Mouse (Mus musculus) heart, embryonic 16.5 days (tissue): ENCODE measurements around the gene Rflna. TPM values are rescaled to one million over a fixed set of nuclear protein-coding genes. Genes with fewer than 3 reads are reported as not detected.

Experiments used
- ATAC-seq: fragments of 200-750 bp; cut with Nextera tagmentation; replicated peaks from 2 replicates; pipeline ENCODE4 v1.8.0; 2017; ENCODE audit warnings: moderate number of reproducible peaks; ENCODE audit not compliant: insufficient read depth, low FRiP score; ENCODE audit errors: extremely low read depth
- H3K27ac ChIP-seq: fragments of 300-500 bp; sonication (generic); 2 replicates; pipeline ENCODE4 v1.5.1; 2014; ENCODE audit warnings: mild to moderate bottlenecking, low read length, control low read depth, moderate library complexity
- H3K27me3 ChIP-seq: fragments of 300-500 bp; sonication (generic); 2 replicates; pipeline ENCODE4 v1.6.1; 2014; ENCODE audit warnings: low read length, mixed read lengths; ENCODE audit not compliant: control insufficient read depth, insufficient read depth
- H3K36me3 ChIP-seq: fragments of 300-500 bp; sonication (generic); 2 replicates; pipeline ENCODE4 v1.6.1; 2014; ENCODE audit not compliant: control insufficient read depth, insufficient read depth
- H3K4me1 ChIP-seq: fragments of 300-500 bp; sonication (generic); 2 replicates; pipeline ENCODE4 v1.6.1; 2014; ENCODE audit warnings: low read length, mixed read lengths; ENCODE audit not compliant: control insufficient read depth, insufficient read depth
- H3K4me2 ChIP-seq: fragments of 300-500 bp; sonication (generic); 2 replicates; pipeline ENCODE4 v1.6.1; 2014; ENCODE audit warnings: low read depth, mild to moderate bottlenecking, control low read depth, low read length
- H3K4me3 ChIP-seq: fragments of 300-500 bp; sonication (generic); 2 replicates; pipeline ENCODE4 v1.5.1; 2014; ENCODE audit warnings: mild to moderate bottlenecking, control low read depth, low read length
- H3K9ac ChIP-seq: fragments of 300-500 bp; sonication (generic); 2 replicates; pipeline ENCODE4 v1.6.1; 2014; ENCODE audit warnings: low read length, control low read depth
- H3K9me3 ChIP-seq: fragments of 300-500 bp; sonication (generic); replicated peaks from 2 replicates; pipeline ENCODE4 v1.6.1; 2016; ENCODE audit warnings: low read length; ENCODE audit not compliant: control insufficient read depth
- WGBS: fragments of 180-500 bp; shearing (Covaris S2); extraction: QIAGEN DNeasy Blood & Tissue Kit; methylation state at CpG from one replicate; pipeline ENCODE4 v1.1.7; 2014; 5-methylcytosine and 5-hydroxymethylcytosine counted together
- polyA plus RNA-seq: library from polyadenylated mRNA; unstranded; fragments of >200 nt; fragmentation: Nextera tagmentation; extraction: Ambion mirVana; gene quantifications from 2 replicates; pipeline ENCODE4 v1.2.1, GENCODE M21; 2015

Rflna gene
- 1.0 and 1.3 TPM in 2 replicates for polyA plus RNA-seq

DNA sequence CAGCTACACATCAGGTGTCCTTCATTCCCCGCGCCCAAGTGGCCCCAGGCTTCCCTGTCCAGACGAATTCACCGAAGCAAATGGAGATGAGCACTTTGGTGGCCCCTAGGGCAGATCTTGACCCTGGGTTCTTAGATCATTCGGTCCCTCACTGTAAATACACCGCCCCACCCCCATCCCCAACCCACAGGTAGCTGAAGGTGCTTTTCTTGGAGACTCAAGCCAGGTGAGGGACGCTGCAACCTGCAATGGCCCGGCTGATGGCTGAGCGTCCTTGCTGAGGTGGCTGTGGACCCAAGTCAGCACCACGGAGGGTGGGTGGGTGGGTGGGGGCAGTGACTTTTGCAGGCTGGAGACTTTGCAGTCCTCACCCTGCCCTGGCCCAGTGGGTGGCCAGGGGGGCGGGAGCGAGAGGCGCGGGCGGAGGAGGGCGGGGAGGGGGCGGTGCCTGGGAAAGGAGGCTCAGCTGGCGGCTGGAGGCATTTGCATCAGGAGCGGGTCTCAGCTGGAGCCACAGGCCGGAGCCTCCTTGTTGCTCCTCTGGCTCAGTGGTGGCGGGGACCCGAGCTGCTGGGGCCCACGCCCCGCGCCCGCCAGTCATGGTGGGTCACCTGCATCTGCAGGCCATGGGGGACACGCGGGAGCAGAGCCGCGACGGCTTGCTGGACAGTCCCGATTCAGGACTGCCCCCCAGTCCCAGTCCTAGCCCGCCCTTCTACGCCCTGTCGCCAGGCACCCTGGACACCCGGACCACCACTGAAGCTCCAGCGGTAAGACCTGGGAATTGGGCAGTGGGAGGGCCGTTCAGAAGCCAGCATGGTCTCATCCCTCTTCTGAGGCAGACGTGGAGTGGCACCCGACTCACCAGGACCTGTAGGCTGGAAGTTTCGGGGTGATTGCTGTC is at the start of gene Rflna:
Gene Rflna, plus strand, starts transcription at position 253 of the 904 bp plus-strand sequence.
- WGBS = 2% methylated on average over 39 of the region's 41 CpGs
- Histone ChIP-seq H3K4me2 (peak within 1 kb of the TSS; percentile 63), H3K27ac (no peak within 1 kb of the TSS), H3K9ac (peak within 1 kb of the TSS; percentile 35), H3K9me3 (no peaks in the 10 kb centered on the region), H3K4me1 (peaks cover 23% of the 10 kb centered on the region), H3K4me3 (peak within 1 kb of the TSS; percentile 41), H3K36me3 (no peaks in the 10 kb centered on the region), H3K27me3 (peaks cover 22% of the 10 kb centered on the region)
- ATAC-seq = peak; percentile 33

DNA sequence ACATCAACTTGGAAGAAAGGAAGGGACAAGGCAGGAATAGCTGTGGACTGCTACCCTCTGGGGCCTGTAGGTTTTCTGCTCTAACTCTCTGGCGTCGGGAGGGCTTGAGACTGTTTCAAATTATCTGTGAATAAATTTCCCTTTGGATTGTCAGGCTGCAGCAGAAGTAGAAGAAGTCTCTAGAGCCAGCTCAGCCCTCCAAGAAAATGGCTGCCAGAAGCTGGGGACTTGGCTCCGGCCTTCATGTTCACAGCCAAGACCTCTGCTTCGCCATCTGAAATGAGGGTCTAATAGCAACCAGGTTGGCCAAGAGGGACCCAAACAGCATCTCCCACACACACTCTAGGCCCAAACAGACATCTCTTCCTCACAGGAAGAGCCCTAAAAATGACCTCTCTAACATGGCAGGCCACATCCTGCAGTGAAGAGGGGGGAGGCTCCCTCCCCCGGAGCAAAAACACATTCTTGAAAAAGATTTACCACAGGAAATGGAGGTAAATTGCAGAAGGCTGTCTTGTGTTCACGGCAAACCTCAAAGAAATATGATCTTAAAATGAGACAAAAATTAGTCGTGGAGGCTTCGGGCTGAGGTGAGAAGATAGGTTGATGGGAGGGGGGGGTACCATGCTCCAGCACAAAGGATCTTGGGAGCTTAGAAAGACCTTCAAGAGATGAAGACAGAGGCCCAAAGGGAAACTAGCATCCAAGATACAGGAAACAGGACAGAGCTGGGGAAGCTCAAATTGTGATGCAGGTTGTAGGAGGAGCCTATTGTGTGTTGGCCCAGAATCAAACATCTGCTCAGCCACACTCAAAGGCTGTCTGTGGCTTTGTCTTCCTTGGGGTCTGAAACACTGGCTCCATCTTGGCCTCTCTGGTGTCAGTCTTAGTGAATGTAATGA is 48.4 kb upstream of the Rflna start:
- peak; percentile 26; the same call in 1 of the 2 replicates for ATAC-seq
- no peaks in the 10 kb centered on the region for H3K27me3 ChIP-seq
- peaks cover 6% of the 10 kb centered on the region for H3K9me3 ChIP-seq
- WGBS = 70% methylated on average over 8 of the region's 8 CpGs
- H3K9ac ChIP-seq = no peak overlapping the region
- peak overlapping the region; percentile 68 for H3K27ac ChIP-seq
- no peaks in the 10 kb centered on the region for H3K4me1 ChIP-seq
- H3K36me3 ChIP-seq = no peaks in the 10 kb centered on the region
- H3K4me2 ChIP-seq = no peak overlapping the region
- H3K4me3 ChIP-seq = no peak overlapping the region

DNA sequence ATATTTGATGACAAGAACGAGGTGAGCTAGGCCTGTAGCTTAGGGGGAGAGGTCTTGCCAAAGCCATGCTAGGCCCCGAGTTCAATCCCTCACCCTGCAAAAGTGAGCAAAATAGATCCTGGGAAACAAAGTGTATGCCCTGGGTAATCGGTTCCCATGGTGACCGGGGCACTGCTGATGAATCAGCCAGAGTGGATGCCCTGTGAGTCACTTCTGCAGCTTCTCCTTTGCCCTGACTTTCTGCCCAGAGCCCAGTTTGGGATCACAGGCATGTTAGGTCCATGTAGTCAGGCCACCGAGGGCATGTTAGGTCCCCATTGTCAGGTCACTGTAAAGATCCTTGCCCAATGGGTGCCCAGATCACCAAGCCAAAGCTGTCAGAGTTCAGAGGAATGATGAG is 45.5 kb upstream of the Rflna start:
- no peaks in the 10 kb centered on the region for H3K27me3 ChIP-seq
- H3K4me1 ChIP-seq = peaks cover 13% of the 10 kb centered on the region
- no peak overlapping the region for H3K4me3 ChIP-seq
- H3K9ac ChIP-seq = no peak overlapping the region
- 77% methylated on average over 5 of the region's 5 CpGs for WGBS
- peaks cover 6% of the 10 kb centered on the region for H3K9me3 ChIP-seq
- no peak overlapping the region for H3K27ac ChIP-seq
- H3K4me2 ChIP-seq = no peak overlapping the region
- no peaks in the 10 kb centered on the region for H3K36me3 ChIP-seq
- ATAC-seq = no peak

DNA sequence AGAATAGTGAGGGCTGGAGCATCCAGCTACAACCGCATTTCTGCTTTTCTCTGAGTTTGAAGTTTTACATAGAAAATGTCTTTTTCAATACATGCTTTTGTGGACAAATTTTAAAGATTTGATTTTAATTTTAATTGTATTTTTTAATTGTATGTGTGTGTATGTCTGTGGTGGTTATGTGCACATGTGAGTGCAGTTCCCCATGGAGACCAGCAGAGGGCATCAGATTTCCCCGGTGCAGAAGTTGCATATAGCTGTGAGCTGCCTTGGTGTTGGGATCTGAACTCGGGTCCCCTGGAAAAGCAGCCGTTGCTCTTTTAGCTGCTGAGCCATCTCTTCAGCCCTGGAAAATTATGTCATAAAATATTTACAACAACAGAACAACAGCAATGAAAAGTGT is 43.9 kb upstream of the Rflna start:
- H3K27ac ChIP-seq = no peak overlapping the region
- no peak overlapping the region for H3K4me2 ChIP-seq
- H3K4me3 ChIP-seq = no peak overlapping the region
- peaks cover 15% of the 10 kb centered on the region for H3K4me1 ChIP-seq
- no peaks in the 10 kb centered on the region for H3K27me3 ChIP-seq
- ATAC-seq = no peak
- H3K9ac ChIP-seq = no peak overlapping the region
- 98% methylated on average over 4 of the region's 4 CpGs for WGBS
- peaks cover 6% of the 10 kb centered on the region for H3K9me3 ChIP-seq
- H3K36me3 ChIP-seq = no peaks in the 10 kb centered on the region

- Histone ChIP-seq H3K27me3 (no peaks in the 10 kb centered on the region), H3K4me3 (no peak overlapping the region; the same call in 1 of the 2 replicates)
- peak; percentile 74 for ATAC-seq
These were observed 42.7 kb upstream of the Rflna start for GRCm38 (mm10) chr5:124960131-124960901.

DNA sequence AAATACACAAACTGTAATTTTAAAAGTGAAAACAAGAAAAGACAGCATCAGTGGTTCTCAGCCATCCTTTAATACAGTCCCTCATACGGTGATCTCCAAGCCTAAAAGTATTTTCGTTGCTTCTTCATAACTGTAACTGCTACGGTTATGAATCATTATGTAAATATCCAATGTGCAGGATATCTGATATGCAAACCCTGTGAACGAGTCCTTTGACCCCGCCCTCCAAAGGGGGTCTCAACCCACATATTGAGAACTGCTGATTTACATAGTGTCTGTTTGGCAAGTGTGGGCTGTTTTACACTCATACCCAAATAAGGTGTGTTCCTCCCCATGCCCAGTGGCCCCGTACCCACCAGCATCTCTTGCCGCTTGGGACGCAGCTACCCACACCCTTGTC is 41.6 kb upstream of the Rflna start:
- 82% methylated on average over 8 of the region's 8 CpGs for WGBS
- Histone ChIP-seq H3K4me3 (no peak overlapping the region), H3K9me3 (peaks cover 6% of the 10 kb centered on the region), H3K9ac (no peak overlapping the region), H3K27me3 (no peaks in the 10 kb centered on the region), H3K4me2 (no peak overlapping the region), H3K27ac (no peak overlapping the region), H3K36me3 (no peaks in the 10 kb centered on the region), H3K4me1 (peaks cover 17% of the 10 kb centered on the region)
- ATAC-seq = no peak

More at GRCm38 (mm10) chr5:124960131-124960901, 42.7 kb upstream of the Rflna start:
- H3K4me1 ChIP-seq = peaks cover 17% of the 10 kb centered on the region
- peak overlapping the region; percentile 47 for H3K4me2 ChIP-seq
- H3K9ac ChIP-seq = 0 out of 2 replicates have a peak overlapping the region, but pooled peaks have one; percentile 3
- WGBS = 15% methylated on average over 18 of the region's 18 CpGs
- peak overlapping the region; percentile 72 for H3K27ac ChIP-seq
- no peaks in the 10 kb centered on the region for H3K36me3 ChIP-seq
- peaks cover 6% of the 10 kb centered on the region for H3K9me3 ChIP-seq

DNA sequence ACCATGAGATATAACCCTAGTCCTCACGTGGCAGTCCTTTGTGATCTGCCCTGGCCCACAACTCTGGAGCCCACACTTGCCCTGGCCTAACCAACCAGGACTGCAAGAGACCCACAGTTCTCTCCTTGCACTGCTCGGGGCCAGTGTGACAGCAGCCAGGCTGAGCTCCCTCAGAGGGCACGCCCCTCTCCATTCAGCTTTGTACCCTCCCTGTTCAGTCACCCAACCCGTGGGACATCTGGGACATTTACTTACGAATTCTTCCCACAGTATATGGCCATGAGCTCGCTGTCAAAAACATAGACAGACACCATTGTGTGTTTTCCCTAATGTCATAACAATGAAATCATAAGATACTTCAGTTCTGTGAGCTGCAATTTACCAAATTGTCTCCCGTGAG is 40.3 kb upstream of the Rflna start:
- no peaks in the 10 kb centered on the region for H3K36me3 ChIP-seq
- no peaks in the 10 kb centered on the region for H3K27me3 ChIP-seq
- H3K9me3 ChIP-seq = peaks cover 6% of the 10 kb centered on the region
- 57% methylated on average over 7 of the region's 7 CpGs for WGBS
- no peak overlapping the region for H3K4me3 ChIP-seq
- no peak overlapping the region for H3K4me2 ChIP-seq
- ATAC-seq = no peak
- no peak overlapping the region for H3K27ac ChIP-seq
- no peak overlapping the region for H3K9ac ChIP-seq
- peaks cover 17% of the 10 kb centered on the region for H3K4me1 ChIP-seq
